Mouse (Mus musculus): ENCODE data around the gene Zfp541. TPM values are rescaled to one million over a fixed set of nuclear protein-coding genes. Genes with fewer than 3 reads are reported as not detected.

The Zfp541 gene
- 0.02 and 0.06 TPM in 2 replicates for polyA plus RNA-seq (2012; rRNA removed)

GRCm38 (mm10) chr7:16061219-16062098 is at the start of gene Zfp541:
Gene Zfp541, plus strand, starts transcription at chr7:16061814.

DNA sequence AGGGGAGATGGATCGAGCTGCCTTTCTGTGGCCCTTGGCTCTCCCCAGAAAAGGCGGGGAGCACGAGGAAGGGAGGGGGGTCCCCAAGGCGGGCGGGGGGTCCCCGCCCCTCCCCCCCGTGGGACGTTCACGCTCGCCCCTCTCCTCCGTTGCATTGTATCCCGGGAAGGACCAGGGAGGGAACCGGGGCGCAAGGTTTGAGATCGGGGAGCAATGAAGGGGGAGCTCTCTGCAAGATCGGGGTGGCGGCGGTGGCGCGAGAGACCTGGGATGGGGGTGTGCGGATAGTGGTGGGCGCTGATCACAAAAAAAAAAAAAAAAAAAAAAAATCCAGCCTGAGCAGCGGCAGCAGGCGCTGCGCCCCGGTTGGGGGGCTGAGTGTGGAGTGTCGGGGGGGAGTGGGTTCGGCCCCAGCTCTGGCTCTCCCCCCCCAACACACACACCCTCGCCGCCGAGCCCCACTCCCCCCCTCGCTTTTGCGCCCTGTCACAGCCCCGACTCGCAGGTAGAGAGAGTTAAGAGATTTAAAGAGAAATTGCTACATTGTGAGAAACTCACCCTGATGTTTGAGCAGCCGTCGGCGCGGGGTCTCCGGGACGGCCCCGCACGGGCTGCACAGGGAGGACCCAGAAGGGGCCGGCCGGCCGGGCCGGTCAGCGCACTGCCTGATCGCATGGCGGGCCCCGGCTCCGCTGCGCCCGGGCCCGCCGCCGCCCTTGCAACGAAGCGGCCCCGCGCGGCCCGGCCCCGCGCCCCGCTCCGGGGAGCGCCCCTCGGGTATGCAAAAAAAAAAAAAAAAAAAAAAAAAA is 14.1 kb upstream of the Zfp541 start, which contains the start of gene Bicra:
TSS of gene Bicra (minus strand) at position 584 of the 809 bp plus-strand sequence.

GRCm38 (mm10) chr7:16098021-16099017 is 36.7 kb downstream of the Zfp541 start, which contains the start of gene Napa:
Gene Napa, plus strand, starts transcription at chr7:16098458.

DNA sequence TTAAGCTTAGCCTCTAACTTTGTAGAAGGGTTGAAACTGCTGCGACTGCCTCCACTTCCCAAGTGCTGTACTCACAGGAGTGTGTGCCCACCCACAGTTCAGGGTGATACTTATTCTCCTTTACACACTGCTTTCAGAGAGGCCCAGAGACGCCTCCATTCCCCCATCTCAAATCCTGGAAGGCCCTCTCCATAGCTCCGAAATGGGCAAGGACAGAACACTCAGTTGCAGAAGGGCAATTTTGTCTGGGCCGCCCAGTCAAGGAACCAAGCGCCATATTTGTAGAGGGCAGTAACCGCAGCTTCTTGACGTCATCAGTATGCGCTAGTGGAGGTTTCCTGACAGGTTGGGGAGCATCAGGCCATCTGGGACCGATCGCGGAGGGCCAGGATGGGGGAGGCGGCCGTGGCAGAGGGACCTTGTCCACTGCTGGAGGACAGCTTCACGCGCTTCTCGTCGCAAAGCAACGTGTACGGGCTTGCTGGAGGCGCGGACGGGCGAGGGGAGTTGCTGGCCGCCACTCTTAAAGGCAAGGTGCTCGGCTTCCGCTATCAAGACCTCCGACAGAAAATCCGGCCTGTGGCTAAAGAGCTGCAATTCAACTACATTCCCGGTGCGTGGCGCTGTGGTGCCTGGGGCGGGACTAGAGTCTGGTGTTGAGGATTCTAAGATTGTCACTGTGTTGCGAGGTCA is 58.1 kb downstream of the Zfp541 start, which contains the start of gene Kptn:
TSS of gene Kptn (plus strand) at position 327 of the 693 bp plus-strand sequence.

GRCm38 (mm10) chr7:16129421-16129845 is 67.8 kb downstream of the Zfp541 start, which contains the start of gene Slc8a2:
Gene Slc8a2, plus strand, starts transcription at chr7:16129826.

Other genes starting within 250 kb of the Zfp541 start
- gene Obox6, start 222.1 kb upstream of the Zfp541 start, polyA plus RNA-seq (2012; rRNA removed), result not detected in 2 replicates
- gene Crx, start 181.8 kb upstream of the Zfp541 start, polyA plus RNA-seq (2012; rRNA removed), result 0.17 and 0.24 TPM in 2 replicates
- 0.11 and 0.26 TPM in 2 replicates for gene Crxos, start 179.2 kb upstream of the Zfp541 start, polyA plus RNA-seq (2012; rRNA removed)
- 543 and 655 TPM in 2 replicates for gene Selenow, start 139.4 kb upstream of the Zfp541 start, polyA plus RNA-seq (2012; rRNA removed)
- 144 and 263 TPM in 2 replicates for gene Nop53, start 115.7 kb upstream of the Zfp541 start, polyA plus RNA-seq (2012; rRNA removed)
- gene Ehd2, start 94.2 kb upstream of the Zfp541 start, polyA plus RNA-seq (2012; rRNA removed), result 6.6 and 9.8 TPM in 2 replicates
- gene Bicra, start 13.9 kb upstream of the Zfp541 start, polyA plus RNA-seq (2012; rRNA removed), result 14.4 and 18.2 TPM in 2 replicates
- 89.3 and 171 TPM in 2 replicates for gene Napa, start 36.6 kb downstream of the Zfp541 start, polyA plus RNA-seq (2012; rRNA removed)
- gene Kptn, start 58.1 kb downstream of the Zfp541 start, polyA plus RNA-seq (2012; rRNA removed), result 22.1 and 26.5 TPM in 2 replicates
- gene Slc8a2, start 68.0 kb downstream of the Zfp541 start, polyA plus RNA-seq (2012; rRNA removed), result 9.7 and 12.6 TPM in 2 replicates
- 80.4 and 100 TPM in 2 replicates for gene Meis3, start 113.3 kb downstream of the Zfp541 start, polyA plus RNA-seq (2012; rRNA removed)
- 14.1 and 16.5 TPM in 2 replicates for gene Dhx34, start 160.2 kb downstream of the Zfp541 start, polyA plus RNA-seq (2012; rRNA removed)
- gene C5ar2, start 182.3 kb downstream of the Zfp541 start, polyA plus RNA-seq (2012; rRNA removed), result 0.07 and 0.13 TPM in 2 replicates
- 0.98 and 3.1 TPM in 2 replicates for gene C5ar1, start 197.7 kb downstream of the Zfp541 start, polyA plus RNA-seq (2012; rRNA removed)
- gene Inafm1, start 211.8 kb downstream of the Zfp541 start, polyA plus RNA-seq (2012; rRNA removed), result 20.1 and 23.7 TPM in 2 replicates
- gene Ccdc9, start 225.0 kb downstream of the Zfp541 start, polyA plus RNA-seq (2012; rRNA removed), result 79.2 and 222 TPM in 2 replicates
- 9.5 and 14.2 TPM in 2 replicates for gene Bbc3, start 246.6 kb downstream of the Zfp541 start, polyA plus RNA-seq (2012; rRNA removed)

Data from central nervous system, embryonic 11.5 days (tissue).